Comparison of ENCODE assay signal across 9 mouse cellular contexts in the genomic region with DNA sequence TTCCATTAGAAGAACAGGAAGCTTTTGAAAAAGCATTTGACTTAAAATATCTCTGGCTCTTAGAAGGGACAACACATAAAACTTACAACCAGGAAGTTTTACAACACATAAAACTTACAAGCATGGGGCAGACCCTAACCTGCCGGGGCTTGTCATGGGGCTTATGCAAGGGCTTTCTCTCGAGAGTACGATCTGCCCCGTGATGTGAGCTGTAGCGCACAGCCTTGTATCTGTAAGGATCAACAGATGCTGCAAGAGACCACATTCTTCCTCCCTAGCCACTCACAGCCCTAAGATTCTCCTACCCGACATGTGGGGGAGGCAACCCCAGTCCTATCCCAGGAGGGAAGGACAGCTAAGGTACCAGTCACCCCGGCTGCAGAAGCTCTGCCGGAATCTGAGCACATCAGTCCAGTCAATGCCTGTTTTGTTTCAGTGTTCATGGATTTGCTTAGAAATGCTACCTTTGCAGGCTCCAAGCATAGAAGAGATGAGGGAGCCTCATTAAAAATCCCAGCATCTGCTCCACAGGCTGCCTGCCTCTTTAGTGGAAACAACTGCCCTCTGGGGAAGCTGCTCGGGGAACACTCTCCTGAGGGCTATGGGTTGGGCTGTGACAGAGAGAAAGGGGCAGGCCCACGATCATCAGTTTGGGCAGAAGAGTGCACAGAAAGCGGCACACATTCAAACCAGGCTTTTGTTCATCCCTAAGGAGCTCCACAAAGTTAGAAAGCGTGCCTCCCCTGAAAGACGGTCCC.
A peak's percentile ranks its signal among the peaks of the same experiment; 100 is the strongest.
DNase-seq lines count a peak whose midpoint lies in the region; ATAC-seq and TF ChIP-seq lines count a peak whose summit lies in the region.
"Had no signal": no experiment of that assay in that cellular context is flagged by ENCODE, and none has a peak within 500 bp of the region (broad histone marks: within the 10 kb centered on the region; RNA-seq: fewer than 3 reads in every experiment).

No protein-coding gene starts in this region.

- no peak for ATAC-seq in kidney, postnatal 0 days (replicated peaks; ENCODE audit: low FRiP score, low read depth)
- peak; percentile 37; the same call in 1 of the 2 replicates for ATAC-seq in hindbrain, embryonic 13.5 days (ENCODE audit: low FRiP score)
- ATAC-seq in midbrain, embryonic 13.5 days: peak; percentile 53

- peak overlapping the region; percentile 94 for H3K27ac ChIP-seq in kidney, postnatal 0 days
- H3K27ac ChIP-seq in hindbrain, embryonic 13.5 days: peak overlapping the region; percentile 70
- H3K27ac ChIP-seq in midbrain, embryonic 13.5 days: peak overlapping the region; percentile 60; the same call in 1 of the 2 replicates
- H3K27ac ChIP-seq: liver, embryonic 14.5 days had no signal

- H3K4me2 ChIP-seq in kidney, postnatal 0 days (ENCODE audit: low read length): peak overlapping the region; percentile 88
- peak overlapping the region; percentile 82 for H3K4me2 ChIP-seq in hindbrain, embryonic 13.5 days
- H3K4me2 ChIP-seq in midbrain, embryonic 13.5 days (replicated peaks): peak overlapping the region; percentile 78

- DNase-seq in kidney, postnatal 0 days (ENCODE audit: low spot score): peak; percentile 59
- no peak for DNase-seq in kidney, postnatal 25 days
- peak; percentile 34 for DNase-seq in embryo, embryonic 11 days
- DNase-seq in spleen, postnatal 14 days (ENCODE audit: low spot score in 2 of 2): no peak
- no peak for DNase-seq in adrenal gland, adult 2 months
- DNase-seq in adrenal gland, adult 18-20 months (ENCODE audit: low spot score in 2 of 2): no peak

- H3K27me3 ChIP-seq in kidney, postnatal 0 days (ENCODE audit: insufficient read depth, low read length): no peaks in the 10 kb centered on the region
- H3K27me3 ChIP-seq in hindbrain, embryonic 13.5 days: peaks cover 16% of the 10 kb centered on the region
- 0 out of 2 replicates have a peak, but pooled peaks cover 9% of the 10 kb centered on the region for H3K27me3 ChIP-seq in midbrain, embryonic 13.5 days

- H3K9me3 ChIP-seq in kidney, postnatal 0 days (replicated peaks; ENCODE audit: low read length): no peaks in the 10 kb centered on the region
- H3K9me3 ChIP-seq in hindbrain, embryonic 13.5 days: no peaks in the 10 kb centered on the region
- no peaks in the 10 kb centered on the region for H3K9me3 ChIP-seq in midbrain, embryonic 13.5 days

- WGBS in kidney, postnatal 0 days: 16% methylated on average over 13 of the region's 13 CpGs
- 32% methylated on average over 13 of the region's 13 CpGs for WGBS in hindbrain, embryonic 13.5 days
- WGBS in midbrain, embryonic 13.5 days: 18% methylated on average over 13 of the region's 13 CpGs

- H3K4me1 ChIP-seq in kidney, postnatal 0 days (replicated peaks; ENCODE audit: insufficient read depth, low read length): peaks cover 30% of the 10 kb centered on the region
- peaks cover 28% of the 10 kb centered on the region for H3K4me1 ChIP-seq in hindbrain, embryonic 13.5 days (replicated peaks)
- peaks cover 20% of the 10 kb centered on the region for H3K4me1 ChIP-seq in midbrain, embryonic 13.5 days (replicated peaks)

- H3K4me3 ChIP-seq in kidney, postnatal 0 days (replicated peaks; ENCODE audit: low read depth, low read length): peak overlapping the region; percentile 51
- peak overlapping the region; percentile 45 for H3K4me3 ChIP-seq in hindbrain, embryonic 13.5 days
- H3K4me3 ChIP-seq in midbrain, embryonic 13.5 days (replicated peaks): peak overlapping the region; percentile 44

- 0 out of 2 replicates have a peak, but pooled peaks cover 6% of the 10 kb centered on the region for H3K36me3 ChIP-seq in kidney, postnatal 0 days (ENCODE audit: insufficient read depth, low read length)
- H3K36me3 ChIP-seq in hindbrain, embryonic 13.5 days: no peaks in the 10 kb centered on the region
- H3K36me3 ChIP-seq in midbrain, embryonic 13.5 days: no peaks in the 10 kb centered on the region

- TF ChIP-seq CTCF in kidney, postnatal 0 days (IDR thresholded peaks at IDR 0.05; ENCODE audit: low read depth): no peak

- H3K9ac ChIP-seq in kidney, postnatal 0 days (ENCODE audit: low read depth, low read length): peak overlapping the region; percentile 73; the same call in 1 of the 2 replicates
- H3K9ac ChIP-seq in hindbrain, embryonic 13.5 days: peak overlapping the region; percentile 67
- H3K9ac ChIP-seq in midbrain, embryonic 13.5 days (replicated peaks): peak overlapping the region; percentile 69; the same call in 1 of the 2 replicates
- H3K9ac ChIP-seq: liver, embryonic 14.5 days had no signal

Comparison
In these comparisons a context has a peak if more than half of its experiments do, and no peak if none do; other contexts are left out.
1. DNase-seq: peak in kidney, postnatal 0 days (single experiment) and embryo, embryonic 11 days (single experiment); none in kidney, postnatal 25 days (0 of 2), spleen, postnatal 14 days (0 of 2), adrenal gland, adult 2 months (single experiment) and adrenal gland, adult 18-20 months (0 of 2).
2. Peak in every context shown above with its lines, with median percentiles within 50 percentile points of each other: H3K27ac ChIP-seq, H3K4me2 ChIP-seq, H3K4me3 ChIP-seq and H3K9ac ChIP-seq.